22 mouse cellular contexts compared by ENCODE assay signal in the genomic region with DNA sequence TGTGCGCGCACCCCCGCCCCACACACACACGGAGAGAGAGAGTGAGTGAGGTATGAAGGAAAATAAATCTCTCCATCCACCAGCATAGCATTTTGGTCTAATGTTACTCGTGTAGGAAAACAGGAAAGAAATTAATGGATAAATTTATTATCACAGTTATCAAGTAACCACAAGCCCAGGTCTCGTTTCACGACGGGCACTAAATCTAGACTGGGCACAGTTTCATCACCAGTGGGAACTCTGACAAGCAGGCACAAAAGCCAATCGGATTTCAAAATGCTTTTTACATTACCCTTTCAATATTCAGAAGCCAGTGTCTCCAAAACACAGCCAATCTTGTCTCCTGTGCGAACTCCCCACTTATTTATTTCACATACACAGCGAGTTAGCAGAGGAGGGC.
DNase-seq lines count a peak whose midpoint lies in the region; ATAC-seq lines count a peak whose summit lies in the region.
"Had no signal": no experiment of that assay in that cellular context is flagged by ENCODE, and none has a peak within 500 bp of the region (broad histone marks: within the 10 kb centered on the region; RNA-seq: fewer than 3 reads in every experiment).

No protein-coding gene starts in this region.

- H3K9me3 ChIP-seq in kidney, embryonic 16.5 days (ENCODE audit: low read length): no peaks in the 10 kb centered on the region
- no peaks in the 10 kb centered on the region for H3K9me3 ChIP-seq in neural tube, embryonic 15.5 days (replicated peaks)
- H3K9me3 ChIP-seq: embryonic facial prominence, embryonic 15.5 days; forebrain, embryonic 15.5 days; heart, embryonic 10.5 days had no signal

- no peak overlapping the region for H3K27ac ChIP-seq in kidney, embryonic 16.5 days (ENCODE audit: low read length)
- no peak overlapping the region for H3K27ac ChIP-seq in neural tube, embryonic 15.5 days (replicated peaks)
- H3K27ac ChIP-seq: embryonic facial prominence, embryonic 15.5 days; forebrain, embryonic 15.5 days; heart, embryonic 10.5 days; hindbrain, embryonic 14.5 days had no signal

- intact Hi-C loops in heart, postnatal 36 days (cut with DNase I): no loop called here

- H3K4me1 ChIP-seq in kidney, embryonic 16.5 days (ENCODE audit: insufficient read depth, low read length): peaks cover 7% of the 10 kb centered on the region
- H3K4me1 ChIP-seq in neural tube, embryonic 15.5 days: 0 out of 2 replicates have a peak, but pooled peaks cover 4% of the 10 kb centered on the region
- H3K4me1 ChIP-seq: forebrain, embryonic 15.5 days had no signal

- no peak overlapping the region for H3K4me3 ChIP-seq in kidney, embryonic 16.5 days (ENCODE audit: low read length)
- no peak overlapping the region for H3K4me3 ChIP-seq in neural tube, embryonic 15.5 days (replicated peaks)
- H3K4me3 ChIP-seq: embryonic facial prominence, embryonic 15.5 days; erythroblast, embryonic 14.5 days; forebrain, embryonic 15.5 days; heart, embryonic 10.5 days had no signal

- no peak for ATAC-seq in kidney, embryonic 16.5 days (ENCODE audit: low FRiP score, low TSS enrichment)
- ATAC-seq in neural tube, embryonic 15.5 days (ENCODE audit: low FRiP score): no peak
- ATAC-seq in monocyte, adult 5-6 weeks (replicated peaks; ENCODE audit: insufficient number of reproducible peaks, low FRiP score, low TSS enrichment, poor library complexity, severe bottlenecking): no peak
- ATAC-seq: CD4-positive, CD25-positive, alpha-beta regulatory T cell, adult 4 months; forebrain, embryonic 15.5 days had no signal

- H3K36me3 ChIP-seq in kidney, embryonic 16.5 days (ENCODE audit: insufficient read depth, low read length): no peaks in the 10 kb centered on the region
- no peaks in the 10 kb centered on the region for H3K36me3 ChIP-seq in neural tube, embryonic 15.5 days
- H3K36me3 ChIP-seq: embryonic facial prominence, embryonic 15.5 days; forebrain, embryonic 15.5 days; G1E; heart, embryonic 10.5 days had no signal

- H3K4me2 ChIP-seq in kidney, embryonic 16.5 days (replicated peaks; ENCODE audit: low read depth, low read length): peak overlapping the region; percentile 29
- H3K4me2 ChIP-seq in neural tube, embryonic 15.5 days: peak overlapping the region; percentile 11; the same call in 1 of the 2 replicates
- H3K4me2 ChIP-seq: embryonic facial prominence, embryonic 15.5 days; forebrain, embryonic 15.5 days; hindbrain, embryonic 14.5 days had no signal

- peak; percentile 45 for DNase-seq in heart, adult 11 months
- no peak for DNase-seq in heart, postnatal 36 days
- DNase-seq in kidney, postnatal 14 days: no peak
- DNase-seq in fat pad, adult 2 months (ENCODE audit: extremely low read depth, low read depth, low spot score): peak; percentile 23
- DNase-seq: adrenal gland, adult 8-10 months; adrenal gland, postnatal 36 days; B cell, adult 2 months; cerebellum, adult 2 months; cerebellum, postnatal 10 days; gastrocnemius, postnatal 36 days; heart, adult 18-20 months; heart, postnatal 10 days had no signal

- H3K27me3 ChIP-seq in kidney, embryonic 16.5 days (ENCODE audit: insufficient read depth, low read length): no peaks in the 10 kb centered on the region
- no peaks in the 10 kb centered on the region for H3K27me3 ChIP-seq in neural tube, embryonic 15.5 days (replicated peaks)
- H3K27me3 ChIP-seq: embryonic facial prominence, embryonic 15.5 days; forebrain, embryonic 15.5 days had no signal

- 31% methylated on average over 11 of the region's 11 CpGs for WGBS in kidney, embryonic 16.5 days
- WGBS in neural tube, embryonic 15.5 days: 63% methylated on average over 11 of the region's 11 CpGs

- no peak overlapping the region for H3K9ac ChIP-seq in kidney, embryonic 16.5 days (replicated peaks; ENCODE audit: low read length)
- no peak overlapping the region for H3K9ac ChIP-seq in neural tube, embryonic 15.5 days (replicated peaks)
- H3K9ac ChIP-seq: embryonic facial prominence, embryonic 15.5 days; forebrain, embryonic 15.5 days; hindbrain, embryonic 14.5 days had no signal

Comparison
In these comparisons a context has a peak if more than half of its experiments do, and no peak if none do; other contexts are left out.
1. DNase-seq: peak in heart, adult 11 months (single experiment) and fat pad, adult 2 months (single experiment); none in heart, postnatal 36 days (0 of 2) and kidney, postnatal 14 days (single experiment).